Mouse (Mus musculus): Measurements from ENCODE around the gene Def6.

DNA sequence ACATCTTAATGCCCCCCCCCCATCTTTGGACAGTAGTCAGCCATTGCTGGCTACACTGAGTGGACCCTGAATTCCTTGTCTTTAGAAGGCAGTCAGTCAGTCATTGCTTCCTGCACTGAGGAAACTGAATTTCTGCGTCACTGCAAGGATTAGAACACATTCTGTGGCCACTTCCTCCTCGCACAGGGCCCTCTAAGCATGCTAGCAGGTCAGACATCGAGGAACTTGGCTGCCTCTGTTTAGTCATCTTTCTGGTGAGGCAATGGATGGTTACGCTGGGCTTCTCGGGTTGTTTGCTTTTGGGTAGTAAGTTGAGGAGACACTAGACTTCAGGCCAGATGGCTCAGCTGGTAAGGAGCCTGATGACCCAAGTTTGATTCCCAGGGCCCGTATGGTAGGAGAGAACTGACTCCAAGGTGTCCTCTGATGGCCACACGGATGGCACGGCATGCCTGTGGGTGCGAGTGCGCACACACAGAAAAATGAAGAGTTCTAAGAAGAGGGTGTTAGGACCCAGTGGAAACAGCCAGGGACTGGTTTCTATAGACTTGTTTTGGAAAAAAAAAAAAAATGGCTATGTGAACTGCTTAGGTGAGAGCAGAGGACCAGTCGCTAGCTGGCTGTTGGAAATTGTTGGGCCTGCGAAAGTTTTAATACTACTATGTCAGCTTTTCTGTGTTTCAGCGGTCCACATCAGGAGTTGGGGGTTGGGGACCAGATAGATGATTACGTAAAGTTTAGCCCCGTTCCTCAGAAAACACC lies 26.6 kb upstream of the Def6 start:
- TF ChIP-seq EP300 (IDR thresholded peaks at IDR 0.05; ENCODE audit: low read depth) (no peak), CTCF (IDR thresholded peaks at IDR 0.05; ENCODE audit: low read depth) (no peak)
